Mouse (Mus musculus) left cerebral cortex, adult 9 months (tissue): ENCODE results near the gene Nampt.

Source experiments
- DNase-seq, 2 experiments: peaks; one replicate each; pipeline ENCODE4 v3.0.0; 2022; ENCODE audit warnings: low spot score in 2 of 2

The Nampt gene

GRCm38 (mm10) chr12:32901005-32901404, 81.7 kb downstream of the Nampt start:
- no peak for DNase-seq
